Mouse (Mus musculus): ENCODE results near the gene Rad21l.

The Rad21l gene

GRCm38 (mm10) chr2:151668433-151668832 is at the start of gene Rad21l:
Gene Rad21l (minus strand): TSS chr2:151668533.
- no peak for DNase-seq (ENCODE audit: low spot score)

- no peak for DNase-seq (ENCODE audit: low spot score)
Measured at GRCm38 (mm10) chr2:151716318-151717055, 48.2 kb upstream of the Rad21l start.

GRCm38 (mm10) chr2:151715526-151715925 is 47.2 kb upstream of the Rad21l start:
- DNase-seq (ENCODE audit: low spot score): no peak

GRCm38 (mm10) chr2:151712647-151713046 is 44.3 kb upstream of the Rad21l start:
- DNase-seq (ENCODE audit: low spot score): no peak

- no peak for DNase-seq (ENCODE audit: low spot score)
Measured at GRCm38 (mm10) chr2:151702851-151703190, 34.5 kb upstream of the Rad21l start.

GRCm38 (mm10) chr2:151702146-151702850 is 34.0 kb upstream of the Rad21l start:
- DNase-seq (ENCODE audit: low spot score): no peak

- DNase-seq (ENCODE audit: low spot score): no peak
Measured at GRCm38 (mm10) chr2:151701231-151702145, 33.2 kb upstream of the Rad21l start, which contains the start of gene Tmem74b. Gene Tmem74b (plus strand): TSS chr2:151702008.

GRCm38 (mm10) chr2:151682976-151683375 is 14.6 kb upstream of the Rad21l start:
- DNase-seq (ENCODE audit: low spot score): no peak

GRCm38 (mm10) chr2:151682357-151682756 is 14.0 kb upstream of the Rad21l start:
- no peak for DNase-seq (ENCODE audit: low spot score)

GRCm38 (mm10) chr2:151676234-151676633 is 7.9 kb upstream of the Rad21l start:
- DNase-seq (ENCODE audit: low spot score): no peak

GRCm38 (mm10) chr2:151670968-151671329 is 2.6 kb upstream of the Rad21l start:
- no peak for DNase-seq (ENCODE audit: low spot score)

- no peak for DNase-seq (ENCODE audit: low spot score)
Measured at GRCm38 (mm10) chr2:151670026-151670967, 2.0 kb upstream of the Rad21l start.

- no peak for DNase-seq (ENCODE audit: low spot score)
Measured at GRCm38 (mm10) chr2:151652053-151652452, 16.3 kb downstream of the Rad21l start.

- DNase-seq (ENCODE audit: low spot score): no peak
Measured at GRCm38 (mm10) chr2:151636015-151636402, 32.3 kb downstream of the Rad21l start.

GRCm38 (mm10) chr2:151635362-151636014 is 32.8 kb downstream of the Rad21l start:
- no peak for DNase-seq (ENCODE audit: low spot score)

- no peak for DNase-seq (ENCODE audit: low spot score)
Measured at GRCm38 (mm10) chr2:151634903-151635302, 33.4 kb downstream of the Rad21l start.

- no peak for DNase-seq (ENCODE audit: low spot score)
Measured at GRCm38 (mm10) chr2:151632982-151633381, 35.4 kb downstream of the Rad21l start.

GRCm38 (mm10) chr2:151632159-151632814 is 36.0 kb downstream of the Rad21l start, which contains the start of gene Snph:
Gene Snph (minus strand): TSS chr2:151632593.
- DNase-seq (ENCODE audit: low spot score): no peak

- DNase-seq (ENCODE audit: low spot score): no peak
Measured at GRCm38 (mm10) chr2:151631406-151632158, 36.8 kb downstream of the Rad21l start.
